Mouse (Mus musculus) kidney, adult 18-20 months (tissue): ENCODE results near the gene Pde1a.
A peak's percentile ranks its signal among the peaks of the same experiment; 100 is the strongest.

Source experiments
- DNase-seq: peaks from one replicate; pipeline ENCODE4 v3.0.0; 2021

Gene Pde1a

GRCm38 (mm10) chr2:80038642-80039445 lies 90.4 kb downstream of the Pde1a start:
- DNase-seq: peak; percentile 54

GRCm38 (mm10) chr2:80037971-80038370 lies 91.3 kb downstream of the Pde1a start:
- no peak for DNase-seq

DNA sequence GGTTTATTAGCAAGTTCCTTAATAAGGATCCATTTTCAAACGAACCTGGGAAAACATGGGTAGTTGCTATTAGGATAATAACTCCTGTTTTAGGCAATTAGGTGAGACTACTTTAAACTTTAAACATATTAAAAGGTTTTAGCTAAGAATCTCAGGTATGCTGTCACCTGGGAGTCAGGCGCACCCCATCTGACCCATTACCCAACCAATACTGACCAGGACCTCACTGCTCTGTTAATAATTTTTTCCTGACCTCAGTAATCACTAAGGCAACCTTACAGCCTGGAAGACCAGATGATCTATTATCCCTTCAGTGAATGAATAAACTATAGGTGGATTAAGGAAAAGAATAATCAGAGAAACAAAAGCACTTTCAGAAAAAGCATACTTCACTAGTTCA lies 100.2 kb downstream of the Pde1a start:
- DNase-seq: peak; percentile 40

DNA sequence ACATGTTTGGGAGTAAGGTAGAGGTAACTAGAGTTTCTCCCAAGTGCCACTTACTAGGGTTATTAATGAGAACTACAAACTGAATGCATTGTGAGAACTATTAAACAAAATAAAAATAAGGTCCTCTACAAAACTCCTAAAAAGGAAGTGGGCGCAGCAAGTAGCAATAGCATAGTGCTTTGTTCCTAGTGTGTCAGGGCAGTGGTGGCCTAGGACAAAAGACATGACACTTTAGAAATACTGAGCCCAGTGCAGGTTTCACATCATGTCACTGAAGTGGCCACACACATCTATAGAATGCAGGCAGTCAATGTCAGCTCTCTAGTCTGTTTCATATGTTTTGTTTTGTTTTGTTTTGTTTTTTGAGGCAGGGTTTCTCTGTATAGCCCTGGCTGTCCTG lies 103.2 kb downstream of the Pde1a start:
- no peak for DNase-seq

- no peak for DNase-seq
Observed at GRCm38 (mm10) chr2:80025597-80025996, 103.7 kb downstream of the Pde1a start.

DNA sequence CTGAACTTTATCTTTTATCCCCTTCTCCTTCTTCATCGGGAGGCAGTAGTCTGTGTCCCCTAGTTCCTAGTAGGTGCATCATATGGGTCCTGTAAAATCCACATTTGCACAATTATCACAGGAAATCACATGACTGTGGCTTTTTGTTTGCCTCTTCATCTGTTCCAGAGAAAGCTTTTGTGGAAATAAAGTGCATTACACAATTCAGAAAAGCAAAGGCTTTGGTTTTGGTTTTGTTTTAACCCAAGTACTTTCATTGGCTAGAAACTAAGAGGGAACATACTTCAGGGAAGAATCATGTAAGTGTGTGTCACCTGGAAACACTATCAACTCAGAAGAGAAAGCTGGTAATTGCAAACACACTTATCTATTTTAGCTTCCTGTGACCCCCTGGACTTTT lies 104.2 kb downstream of the Pde1a start:
- DNase-seq: no peak

- DNase-seq: no peak
Observed at GRCm38 (mm10) chr2:80014161-80014560, 115.1 kb downstream of the Pde1a start.

GRCm38 (mm10) chr2:80013060-80013459 lies 116.2 kb downstream of the Pde1a start:
- DNase-seq: no peak

DNA sequence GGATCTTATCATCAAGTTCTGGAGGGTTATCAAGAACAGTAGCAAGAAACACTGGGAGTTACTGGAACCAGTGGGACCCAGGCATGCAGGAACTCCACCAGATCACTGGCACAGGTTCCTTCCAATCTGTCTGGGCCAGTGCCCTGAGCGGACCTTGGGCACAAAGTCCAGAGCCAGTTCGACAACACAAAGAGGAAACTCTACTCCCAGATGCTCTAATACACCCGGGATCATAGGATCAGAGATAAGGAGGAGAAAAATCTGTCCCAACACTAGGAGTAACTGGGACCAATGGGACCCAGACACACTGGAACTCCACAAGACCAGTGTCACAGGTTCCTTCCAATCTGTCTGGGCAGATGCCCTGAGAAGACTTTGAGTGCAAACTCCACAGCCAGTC lies 130.1 kb downstream of the Pde1a start:
- DNase-seq: no peak

GRCm38 (mm10) chr2:79998460-79998859 lies 130.8 kb downstream of the Pde1a start:
- DNase-seq: no peak

DNA sequence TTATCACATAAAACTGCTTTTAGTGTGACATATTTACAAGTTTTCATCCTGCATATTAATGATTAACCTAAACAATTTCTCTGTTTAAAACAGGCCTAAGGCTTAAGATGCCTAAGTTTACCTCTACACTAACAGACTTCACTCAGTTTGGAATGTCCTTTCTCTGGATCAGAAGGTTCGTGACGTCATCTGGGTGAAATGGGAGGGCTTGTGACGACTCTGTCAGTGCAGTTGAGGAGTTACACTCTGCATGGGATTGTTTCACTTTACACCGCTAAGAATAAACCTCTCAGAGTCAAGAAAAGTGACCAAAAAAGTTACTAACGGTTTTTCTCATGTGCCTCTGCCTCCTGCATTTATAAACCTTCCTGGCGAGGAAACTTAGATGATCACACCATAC lies 137.6 kb downstream of the Pde1a start:
- DNase-seq: no peak

DNA sequence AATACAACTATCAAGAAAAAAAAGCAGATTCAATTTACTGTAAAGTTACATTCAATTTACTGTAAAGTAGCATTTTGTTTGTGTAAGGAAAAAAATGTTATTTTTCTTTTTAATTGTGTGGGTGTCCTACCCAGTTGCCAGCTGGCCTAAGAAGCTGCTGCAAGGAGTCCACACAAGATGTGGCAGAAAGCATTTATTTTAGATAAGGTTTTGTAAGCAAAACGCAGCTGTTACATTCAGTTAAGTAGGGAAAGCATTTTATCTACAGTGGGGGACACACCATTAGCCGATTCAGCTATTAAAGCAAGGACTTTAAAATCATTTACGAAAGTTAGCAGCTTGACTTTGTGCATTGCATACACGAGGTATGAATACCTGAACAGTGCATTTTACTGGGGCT lies 145.5 kb downstream of the Pde1a start:
- DNase-seq: no peak

- DNase-seq: no peak
Observed at GRCm38 (mm10) chr2:79983222-79983632, 146.0 kb downstream of the Pde1a start.

GRCm38 (mm10) chr2:79981781-79982180 lies 147.5 kb downstream of the Pde1a start:
- peak; percentile 40 for DNase-seq

DNA sequence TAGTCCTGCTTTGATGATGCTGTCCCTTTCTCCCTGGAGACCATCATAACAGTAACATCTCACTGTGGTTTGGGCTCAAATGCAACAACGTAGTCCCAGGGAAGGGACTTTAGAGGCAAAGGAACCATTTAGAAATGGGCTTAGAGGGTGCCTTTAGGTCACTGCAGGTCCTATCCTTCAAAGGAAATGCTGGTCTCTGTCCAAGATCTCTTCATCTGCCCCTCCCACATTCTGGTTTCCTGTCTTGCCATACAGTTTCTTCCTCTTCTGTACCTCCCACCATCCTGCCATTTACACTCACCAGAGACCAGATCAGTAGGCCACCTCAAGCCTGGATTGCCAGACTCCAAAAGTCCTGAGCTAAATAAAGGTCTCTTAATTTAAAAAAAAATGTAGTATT lies 150.3 kb downstream of the Pde1a start:
- no peak for DNase-seq

GRCm38 (mm10) chr2:79977259-79977658 lies 152.0 kb downstream of the Pde1a start:
- DNase-seq: peak; percentile 17

- DNase-seq: no peak
Observed at GRCm38 (mm10) chr2:79975947-79976346, 153.3 kb downstream of the Pde1a start.

GRCm38 (mm10) chr2:79972271-79972670 lies 157.0 kb downstream of the Pde1a start:
- DNase-seq: no peak

DNA sequence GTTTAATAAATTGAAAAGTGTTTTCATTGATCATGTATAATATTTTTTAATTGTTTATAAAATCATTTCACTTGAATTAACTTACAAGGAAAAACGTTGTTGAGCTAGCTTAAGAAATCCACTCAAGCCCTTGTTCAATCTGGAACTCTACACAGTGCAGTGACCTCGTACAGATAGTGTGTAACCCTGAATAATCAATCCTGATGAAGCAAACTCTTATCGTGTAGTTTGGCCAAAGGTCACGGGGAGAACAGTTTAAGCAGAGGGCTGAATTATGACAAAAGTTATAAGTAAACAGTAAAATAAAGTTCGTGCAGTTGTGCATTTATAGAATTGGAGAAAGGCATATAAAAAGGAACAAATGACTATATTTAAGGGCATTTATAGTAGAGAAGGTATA lies 159.7 kb downstream of the Pde1a start:
- DNase-seq: no peak

DNA sequence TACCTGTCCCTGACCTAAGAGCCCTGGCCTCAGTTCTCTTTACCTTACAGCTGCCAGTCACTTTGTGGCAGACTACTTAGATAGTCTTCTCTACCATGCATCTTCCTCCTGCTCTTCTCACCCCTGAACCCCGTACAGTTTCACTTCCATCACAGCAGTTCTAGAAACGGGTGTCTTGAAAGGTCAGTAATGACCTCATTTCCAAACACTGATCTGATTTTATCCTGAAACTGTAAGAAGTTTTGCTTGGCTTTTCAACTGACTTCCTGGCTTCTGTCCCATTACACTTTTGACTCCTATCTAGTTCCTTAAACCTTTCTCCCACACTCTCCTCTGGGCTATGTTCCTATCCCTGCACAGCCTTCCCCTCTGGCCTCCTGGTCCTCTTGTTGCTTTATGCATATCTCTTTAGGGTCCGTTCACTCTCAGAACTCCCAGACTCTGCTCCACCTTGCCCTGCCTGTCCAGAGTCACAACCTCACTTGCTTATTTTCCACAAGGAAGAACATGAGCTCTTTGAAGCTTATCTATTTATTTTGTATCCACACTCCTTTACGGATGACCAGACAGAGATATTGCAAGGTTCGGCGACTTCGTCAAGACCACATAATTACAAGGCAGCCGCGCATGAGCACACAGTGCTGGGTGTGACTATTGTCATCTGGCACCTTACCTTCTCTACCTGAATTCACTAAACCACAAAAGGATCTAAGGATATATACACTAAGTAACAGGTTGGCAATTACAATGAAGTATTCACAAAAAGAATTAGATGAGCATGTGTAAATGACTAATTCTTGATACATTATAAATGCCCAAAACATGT lies 162.4 kb downstream of the Pde1a start:
- peak; percentile 34 for DNase-seq

DNA sequence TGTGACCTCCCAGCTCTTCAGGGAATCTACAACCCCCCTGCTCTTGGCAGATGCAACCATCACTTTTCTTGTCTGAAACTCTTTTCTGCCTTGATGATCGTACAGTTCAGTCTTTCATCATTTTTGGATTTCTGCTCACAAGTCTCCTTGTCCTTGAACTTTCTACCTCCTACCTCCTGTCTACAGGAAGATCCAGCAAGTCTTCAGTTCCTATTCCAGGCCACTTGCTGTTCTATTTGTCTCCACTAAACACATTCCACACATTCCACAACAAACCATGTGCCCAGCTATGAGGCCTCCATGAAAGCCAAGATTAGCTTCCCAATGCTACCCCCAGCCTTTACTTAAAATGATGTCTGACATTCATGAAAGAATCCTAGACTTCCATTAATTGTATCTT lies 163.2 kb downstream of the Pde1a start:
- no peak for DNase-seq

- DNase-seq: peak; percentile 30
Observed at GRCm38 (mm10) chr2:79964964-79965363, 164.3 kb downstream of the Pde1a start.

DNA sequence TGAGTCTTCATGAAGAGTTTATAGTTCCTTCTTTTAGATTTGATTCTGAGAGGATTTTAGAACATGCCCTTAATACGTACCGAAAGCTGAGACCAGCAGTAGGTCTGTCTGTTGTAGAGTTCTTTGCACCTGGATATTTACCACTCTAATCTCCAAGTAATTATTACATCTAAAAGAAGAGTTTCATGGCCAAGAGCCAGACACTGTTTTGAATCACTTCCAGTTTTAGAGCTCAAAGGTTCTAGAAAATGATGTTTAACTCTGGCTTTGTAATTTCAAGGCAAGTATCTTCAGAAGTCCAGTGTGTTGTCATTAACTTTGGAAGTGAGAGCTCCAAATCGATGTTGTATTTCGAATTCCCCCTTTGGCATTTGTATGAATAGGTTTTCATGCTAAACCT lies 167.8 kb downstream of the Pde1a start:
- DNase-seq: no peak

DNA sequence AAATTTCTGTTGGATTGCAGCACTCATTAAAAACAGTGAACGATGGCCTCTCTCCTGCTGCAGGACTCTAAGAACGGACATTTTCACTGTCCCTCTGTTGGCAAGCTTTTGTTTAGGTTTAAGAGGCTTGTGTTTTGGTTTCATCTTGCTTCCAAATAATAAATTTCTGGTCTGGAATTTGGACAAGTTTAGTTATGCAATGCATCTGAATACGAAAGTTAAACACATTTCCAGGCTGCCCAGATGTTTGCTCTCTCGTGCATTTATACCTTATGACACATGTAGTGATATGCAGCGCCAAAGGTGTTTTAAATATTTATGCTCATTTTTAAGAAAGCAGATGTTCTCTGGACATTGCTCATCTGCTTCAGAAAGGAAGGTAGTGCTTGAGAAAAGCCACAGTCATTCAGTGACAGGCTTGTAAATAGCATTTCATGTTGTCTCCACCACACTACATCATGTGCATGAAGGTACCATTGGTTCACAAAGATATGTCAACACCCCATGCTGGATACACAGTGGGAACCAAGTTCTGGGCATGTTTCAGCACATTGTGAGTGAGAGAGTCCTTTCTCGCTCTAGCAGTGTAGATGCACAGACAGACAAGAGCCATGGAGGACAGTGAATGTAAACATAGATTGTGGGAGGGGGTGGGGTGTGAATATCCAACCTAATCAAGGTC lies 171.5 kb downstream of the Pde1a start:
- DNase-seq: no peak
